Mouse (Mus musculus) kidney, embryonic 15.5 days (tissue): ENCODE measurements at regions not wholly inside any gene's neighbourhood (a gene's known extent, or its start where the extent isn't known, plus 50 kb on each side); places are given as distances from the start of the nearest gene placed in this dataset.

ENCODE experiments used
- ATAC-seq: fragments of 200-750 bp; cut with Nextera tagmentation; replicated peaks from 2 replicates; pipeline ENCODE4 v1.8.0; 2017; ENCODE audit warnings: moderate TSS enrichment; ENCODE audit not compliant: low FRiP score
- H3K27ac ChIP-seq: fragments of 300-500 bp; sonication (generic); 2 replicates; pipeline ENCODE4 v1.5.1; 2015; ENCODE audit warnings: mild to moderate bottlenecking, inconsistent platforms
- H3K27me3 ChIP-seq: fragments of 300-500 bp; sonication (generic); 2 replicates; pipeline ENCODE4 v1.6.1; 2015; ENCODE audit warnings: inconsistent platforms
- H3K36me3 ChIP-seq: fragments of 300-500 bp; sonication (generic); 2 replicates; pipeline ENCODE4 v1.6.1; 2015; ENCODE audit warnings: inconsistent platforms
- H3K4me1 ChIP-seq: fragments of 300-500 bp; sonication (generic); 2 replicates; pipeline ENCODE4 v1.6.1; 2015; ENCODE audit warnings: inconsistent platforms
- H3K4me2 ChIP-seq: fragments of 300-500 bp; sonication (generic); 2 replicates; pipeline ENCODE4 v1.6.1; 2015; ENCODE audit warnings: moderate library complexity, mild to moderate bottlenecking, inconsistent platforms
- H3K4me3 ChIP-seq: fragments of 300-500 bp; sonication (generic); replicated peaks from 2 replicates; pipeline ENCODE4 v1.5.1; 2015; ENCODE audit warnings: mild to moderate bottlenecking, inconsistent platforms
- H3K9ac ChIP-seq: fragments of 300-500 bp; sonication (generic); 2 replicates; pipeline ENCODE4 v1.6.1; 2015; ENCODE audit warnings: mild to moderate bottlenecking, inconsistent platforms
- H3K9me3 ChIP-seq: fragments of 300-500 bp; sonication (generic); replicated peaks from 2 replicates; pipeline ENCODE4 v1.6.1; 2016; ENCODE audit warnings: inconsistent platforms
- WGBS: fragments of 180-500 bp; shearing (Covaris S2); methylation state at CpG from one replicate; pipeline ENCODE4 v1.1.7; 2015; ENCODE audit warnings: mixed read lengths; 5-methylcytosine and 5-hydroxymethylcytosine counted together

DNA sequence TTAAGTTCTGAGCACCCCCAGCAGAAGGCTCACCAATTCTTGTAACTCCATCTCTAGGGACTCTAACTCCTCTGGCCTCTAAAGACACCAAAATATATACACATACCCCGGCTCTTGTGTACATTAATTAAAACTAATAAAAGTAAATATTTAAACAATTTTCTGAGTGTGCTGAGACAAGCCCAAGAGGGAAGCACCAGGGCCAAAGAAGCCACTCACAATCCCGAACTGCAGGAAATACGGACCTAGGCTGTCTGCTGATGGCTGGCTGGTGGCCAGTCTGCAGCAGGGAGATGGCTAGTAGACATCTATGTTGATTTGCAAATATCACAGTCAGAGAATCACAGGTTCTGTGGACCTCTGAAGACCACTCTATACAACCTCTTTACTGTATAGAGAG lies 113.6 kb upstream of the Ntf3 start:
- Histone ChIP-seq H3K27ac (no peak overlapping the region), H3K4me1 (no peaks in the 10 kb centered on the region), H3K9ac (no peak overlapping the region), H3K4me2 (no peak overlapping the region), H3K9me3 (no peaks in the 10 kb centered on the region), H3K27me3 (no peaks in the 10 kb centered on the region), H3K4me3 (no peak overlapping the region), H3K36me3 (no peaks in the 10 kb centered on the region)
- WGBS: 79% methylated on average over 3 of the region's 3 CpGs
- ATAC-seq: no peak

DNA sequence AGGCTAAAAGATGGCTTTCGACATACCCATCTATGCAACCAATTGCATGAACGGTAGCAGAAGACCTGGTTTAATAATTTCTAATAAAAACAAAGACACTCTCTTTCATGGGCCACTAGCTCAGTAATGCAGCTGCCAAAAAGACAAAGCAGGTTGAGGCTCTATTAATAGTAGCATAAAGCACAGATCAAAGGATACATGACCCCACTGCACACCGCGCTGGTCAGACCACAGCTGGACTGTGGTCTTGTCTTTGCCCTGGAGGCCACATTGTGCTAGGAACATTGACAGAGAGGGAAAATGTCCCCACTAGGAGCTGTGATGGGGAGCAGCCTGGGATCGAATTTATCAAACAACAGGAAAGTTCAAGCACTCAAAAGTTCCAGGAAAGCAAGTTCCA lies 79.3 kb upstream of the Ntf3 start:
- Histone ChIP-seq H3K27me3 (no peaks in the 10 kb centered on the region), H3K4me2 (peak overlapping the region; percentile 12; the same call in 1 of the 2 replicates), H3K4me3 (no peak overlapping the region), H3K27ac (peak overlapping the region; percentile 76), H3K9me3 (no peaks in the 10 kb centered on the region), H3K9ac (no peak overlapping the region), H3K36me3 (no peaks in the 10 kb centered on the region), H3K4me1 (0 out of 2 replicates have a peak, but pooled peaks cover 15% of the 10 kb centered on the region)
- 54% methylated on average over 5 of the region's 5 CpGs for WGBS
- ATAC-seq: peak; percentile 79

DNA sequence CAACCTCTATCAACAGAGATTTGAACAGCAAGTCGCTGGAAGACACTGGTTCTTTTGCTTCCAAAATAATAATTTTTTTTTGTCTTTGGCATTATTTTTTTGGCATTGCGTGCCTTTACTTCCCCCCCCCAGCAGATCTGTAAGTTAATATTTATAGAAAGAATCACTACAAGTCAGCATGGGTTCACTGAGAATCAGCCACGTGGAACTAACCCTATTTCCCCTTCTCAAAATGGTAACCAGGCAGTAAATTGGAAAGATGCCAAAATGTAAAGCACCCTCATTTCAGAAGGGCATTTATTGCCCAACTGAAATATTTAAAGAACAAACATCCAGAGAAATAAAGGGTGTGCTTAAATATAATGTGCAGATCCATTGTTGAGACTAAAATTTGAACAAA lies 78.7 kb upstream of the Ntf3 start:
- Histone ChIP-seq H3K27me3 (no peaks in the 10 kb centered on the region), H3K36me3 (no peaks in the 10 kb centered on the region), H3K9ac (no peak overlapping the region), H3K4me2 (peak overlapping the region; percentile 12; the same call in 1 of the 2 replicates), H3K4me3 (no peak overlapping the region), H3K4me1 (0 out of 2 replicates have a peak, but pooled peaks cover 15% of the 10 kb centered on the region), H3K9me3 (no peaks in the 10 kb centered on the region), H3K27ac (peak overlapping the region; percentile 78)
- ATAC-seq: peak; percentile 56; the same call in 1 of the 2 replicates
- WGBS: 61% methylated on average over 3 of the region's 3 CpGs

DNA sequence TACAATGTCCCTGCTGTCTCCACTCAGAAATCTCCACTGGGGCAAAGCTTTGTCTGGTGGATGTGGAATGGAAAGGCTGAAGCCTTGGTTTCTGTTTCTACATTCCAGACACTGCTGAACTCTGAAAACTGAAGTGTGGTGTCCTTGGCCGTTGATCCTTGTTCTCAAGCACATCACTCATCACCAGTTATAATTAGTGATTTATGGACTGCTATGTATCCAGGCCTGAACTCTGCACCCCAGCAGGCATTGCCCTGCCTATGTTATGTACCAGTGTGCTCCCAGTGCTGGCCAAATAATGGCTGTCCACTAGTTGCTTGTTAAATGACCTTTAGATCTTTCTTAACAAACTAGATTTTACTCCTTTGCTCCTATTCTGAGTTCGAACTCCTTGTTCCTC lies 75.6 kb upstream of the Ntf3 start:
- H3K36me3 ChIP-seq: no peaks in the 10 kb centered on the region
- no peak for ATAC-seq
- H3K9me3 ChIP-seq: no peaks in the 10 kb centered on the region
- H3K4me1 ChIP-seq: 0 out of 2 replicates have a peak, but pooled peaks cover 15% of the 10 kb centered on the region
- no peak overlapping the region for H3K9ac ChIP-seq
- no peaks in the 10 kb centered on the region for H3K27me3 ChIP-seq
- H3K4me3 ChIP-seq: no peak overlapping the region
- no peak overlapping the region for H3K27ac ChIP-seq
- WGBS: 68% methylated on average over 2 of the region's 2 CpGs
- H3K4me2 ChIP-seq: no peak overlapping the region

DNA sequence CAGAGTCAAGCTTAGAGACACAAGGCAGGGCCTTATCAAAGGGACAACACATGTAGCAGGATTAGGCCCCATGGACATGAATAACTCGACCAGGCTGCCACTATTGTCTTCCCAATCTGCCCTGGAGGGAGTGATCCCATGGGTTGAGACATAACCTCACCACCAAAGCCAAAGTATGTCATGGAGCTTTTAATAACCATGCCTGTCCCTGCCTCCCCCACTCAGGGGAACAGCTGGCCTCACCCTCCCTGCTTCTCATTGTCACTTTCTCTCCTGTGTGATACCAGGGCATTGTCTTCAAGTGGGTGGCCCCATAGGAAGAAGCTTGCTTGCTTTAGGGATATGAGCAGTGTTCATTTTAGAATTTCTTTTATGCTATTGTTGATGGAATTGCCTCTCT lies 73.5 kb upstream of the Ntf3 start:
- 0 out of 2 replicates have a peak, but pooled peaks cover 9% of the 10 kb centered on the region for H3K4me1 ChIP-seq
- no peak overlapping the region for H3K9ac ChIP-seq
- WGBS: 67% methylated on average over 1 of the region's 1 CpGs

More for the DNA sequence above, 73.5 kb upstream of the Ntf3 start:
- H3K27me3 ChIP-seq: no peaks in the 10 kb centered on the region
- no peak for ATAC-seq
- no peaks in the 10 kb centered on the region for H3K9me3 ChIP-seq
- no peak overlapping the region for H3K4me2 ChIP-seq
- no peak overlapping the region for H3K4me3 ChIP-seq
- H3K27ac ChIP-seq: no peak overlapping the region
- no peaks in the 10 kb centered on the region for H3K36me3 ChIP-seq
